Mouse (Mus musculus) ovary, postnatal 14 days (tissue): ENCODE results near the gene Csf2ra.
"Not testable (repeated sequence)": the region's sequence is repeated elsewhere in the genome, so short reads cannot be mapped to it uniquely, and the experiment has no call there.

Source experiments
- DNase-seq: peaks from one replicate; pipeline ENCODE4 v3.0.0; 2022; ENCODE audit warnings: low spot score

Gene Csf2ra

GRCm38 (mm10) chr19:61227941-61228701, at the start of gene Csf2ra:
Gene Csf2ra, minus strand, starts transcription at chr19:61228429.
- no peak for DNase-seq

DNA sequence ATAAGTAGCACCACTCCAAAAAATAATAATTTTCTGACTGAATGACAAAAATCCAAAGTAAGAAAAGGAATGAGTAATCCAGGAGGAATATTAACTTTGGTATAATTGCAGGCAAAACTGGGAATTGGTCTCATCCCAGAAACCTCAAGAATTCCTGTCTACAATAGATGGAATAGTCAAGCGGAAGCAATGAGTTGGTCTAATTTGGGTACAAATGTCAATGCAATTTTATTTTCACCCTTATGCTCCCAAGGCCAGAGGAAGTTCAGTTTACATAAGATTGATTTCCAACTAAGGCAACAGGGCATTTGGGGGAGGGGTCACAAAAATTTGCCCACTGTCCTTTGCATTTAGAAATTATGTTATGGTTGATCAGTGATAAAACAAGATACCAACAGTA, 47.2 kb upstream of the Csf2ra start:
- no peak for DNase-seq

- not testable (repeated sequence) for DNase-seq
Observed at GRCm38 (mm10) chr19:61269141-61269540, 40.9 kb upstream of the Csf2ra start.

GRCm38 (mm10) chr19:61267141-61267540, 38.9 kb upstream of the Csf2ra start:
- no peak for DNase-seq

GRCm38 (mm10) chr19:61266651-61267050, 38.4 kb upstream of the Csf2ra start:
- DNase-seq: no peak

DNA sequence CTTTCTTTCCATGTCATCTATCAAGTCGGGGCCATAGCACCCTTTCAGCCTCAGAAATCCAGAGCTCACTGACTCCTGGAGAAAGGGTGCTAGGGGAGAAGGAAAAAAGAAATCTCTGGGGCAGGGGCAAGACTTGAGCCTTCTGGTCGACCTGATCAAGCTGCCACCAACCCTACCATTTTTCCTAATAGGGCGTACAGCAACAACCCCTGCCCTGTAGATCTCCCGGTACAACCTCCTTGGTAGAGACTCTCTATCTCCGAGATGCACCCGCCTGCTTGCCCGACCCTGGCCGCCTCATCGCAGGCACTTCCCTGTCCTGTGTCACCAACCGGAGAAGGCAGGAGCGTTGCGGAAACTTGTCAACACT, 38.0 kb upstream of the Csf2ra start:
- DNase-seq: peak; percentile 36

DNA sequence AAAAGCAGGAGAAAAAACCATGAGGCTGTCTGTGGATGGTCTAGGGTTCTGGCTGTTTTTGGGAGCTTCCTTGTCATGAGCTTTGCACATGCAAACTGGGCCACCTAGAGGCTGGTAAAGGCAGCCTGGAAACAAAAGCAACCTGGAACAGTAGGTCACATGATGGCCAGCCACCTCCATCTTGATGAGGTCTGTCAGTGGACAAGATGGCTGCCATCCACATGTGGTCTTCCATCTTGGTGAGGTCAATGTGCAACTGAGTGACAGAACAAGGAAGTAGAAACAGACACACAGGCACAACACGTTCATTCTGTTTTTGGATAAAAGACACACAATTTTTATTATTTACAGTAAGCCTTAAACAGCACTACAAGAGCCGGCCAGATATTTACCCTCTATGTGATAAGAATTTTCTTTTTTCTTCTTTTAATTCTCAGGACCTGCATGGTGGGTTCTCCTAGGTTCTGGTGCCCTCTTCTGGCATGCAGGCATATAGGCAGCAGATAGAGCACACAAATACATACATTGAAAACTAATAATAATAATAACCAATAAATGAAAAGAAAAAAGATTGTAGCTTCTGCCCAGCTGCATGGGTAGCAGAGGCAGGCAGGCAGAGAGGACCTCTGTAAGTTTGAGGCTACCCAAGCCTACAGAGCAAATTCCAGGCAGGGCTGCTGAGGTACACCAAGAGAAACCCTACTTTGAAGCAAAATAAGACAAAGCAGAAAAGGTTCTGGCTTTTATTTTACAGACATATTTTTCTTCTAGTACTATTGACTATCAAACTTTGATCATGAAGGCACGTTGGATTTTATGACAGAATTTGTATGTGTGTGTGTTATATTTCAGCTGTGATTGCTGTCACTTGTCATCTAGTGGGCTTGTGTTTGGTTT, 37.4 kb upstream of the Csf2ra start:
- peak; percentile 44 for DNase-seq

- no peak for DNase-seq
Observed at GRCm38 (mm10) chr19:61264933-61265332, 36.7 kb upstream of the Csf2ra start.

GRCm38 (mm10) chr19:61264227-61264626, 36.0 kb upstream of the Csf2ra start:
- DNase-seq: no peak

DNA sequence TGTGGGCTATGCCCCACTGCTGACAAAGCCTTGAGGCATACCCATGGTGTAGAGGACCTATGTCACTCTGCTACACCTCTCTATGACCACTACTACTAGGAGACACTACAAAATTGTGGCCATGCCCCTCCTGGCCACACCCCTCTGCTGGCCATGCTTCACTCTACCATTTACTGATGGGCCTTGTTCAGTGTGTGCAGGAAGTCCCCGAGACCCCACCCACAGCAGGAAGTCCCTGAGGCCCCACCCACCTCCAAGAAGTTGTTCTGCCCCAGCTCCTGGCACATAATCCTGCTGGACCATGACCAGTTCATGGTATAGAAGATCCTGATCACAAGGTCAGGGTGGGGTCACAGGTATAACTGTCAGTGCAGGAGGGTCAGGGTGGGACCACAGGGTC, 33.0 kb upstream of the Csf2ra start:
- no peak for DNase-seq

DNA sequence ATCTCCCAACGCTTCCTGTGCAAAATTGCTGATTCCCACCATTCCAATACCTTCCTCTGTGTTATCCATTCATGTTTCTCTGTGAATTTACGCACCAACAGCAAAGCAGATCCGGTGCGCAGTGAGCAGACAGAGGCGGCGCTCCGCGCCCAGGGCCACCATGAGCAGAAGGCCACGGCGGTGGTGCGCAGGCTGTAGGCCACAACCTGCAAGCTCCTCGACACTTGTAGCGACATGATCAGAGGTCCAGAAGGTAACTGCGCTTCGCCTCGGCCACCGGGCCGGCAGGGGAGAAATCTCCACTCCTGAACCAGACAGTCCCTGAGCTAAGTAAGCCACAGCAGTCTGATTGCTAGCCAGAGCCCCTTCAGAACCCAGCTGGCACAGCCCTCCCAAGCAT, 29.5 kb upstream of the Csf2ra start:
- DNase-seq: no peak

DNA sequence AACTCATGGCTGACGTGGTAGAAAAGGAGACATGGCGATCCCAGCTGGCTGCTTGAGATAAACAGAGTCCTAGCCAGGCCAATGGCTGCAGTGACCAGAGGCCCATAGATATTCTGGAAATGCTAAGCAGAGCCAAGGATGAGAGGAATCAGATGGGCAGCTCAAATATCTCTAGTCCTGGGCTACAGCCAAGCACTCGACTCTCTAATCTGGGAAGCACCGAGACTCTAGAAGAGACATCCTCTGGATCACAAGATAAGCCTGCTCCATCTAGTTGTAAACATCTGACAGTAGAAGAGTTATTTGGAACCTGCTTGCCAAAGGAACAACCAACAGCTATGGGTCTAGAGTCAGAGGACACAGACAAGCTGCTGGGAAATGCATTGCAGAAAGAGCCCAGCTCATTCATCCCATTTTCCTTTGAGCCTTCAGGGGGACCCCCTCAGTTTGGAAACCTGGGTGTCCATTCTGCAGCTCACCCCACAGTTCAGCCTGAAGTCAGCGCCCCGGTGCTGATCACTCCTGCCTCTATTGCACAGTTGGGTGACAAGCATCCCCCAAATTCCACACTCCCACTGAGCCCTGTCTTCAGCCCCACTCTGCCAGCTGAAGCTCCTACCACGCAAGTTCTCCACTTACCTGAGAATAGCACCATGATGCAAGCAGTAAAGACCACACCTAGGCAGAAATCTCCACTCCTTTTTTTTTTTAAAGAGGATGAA, 28.1 kb upstream of the Csf2ra start:
- no peak for DNase-seq

GRCm38 (mm10) chr19:61247334-61247733, 19.1 kb upstream of the Csf2ra start:
- not testable (repeated sequence) for DNase-seq

DNA sequence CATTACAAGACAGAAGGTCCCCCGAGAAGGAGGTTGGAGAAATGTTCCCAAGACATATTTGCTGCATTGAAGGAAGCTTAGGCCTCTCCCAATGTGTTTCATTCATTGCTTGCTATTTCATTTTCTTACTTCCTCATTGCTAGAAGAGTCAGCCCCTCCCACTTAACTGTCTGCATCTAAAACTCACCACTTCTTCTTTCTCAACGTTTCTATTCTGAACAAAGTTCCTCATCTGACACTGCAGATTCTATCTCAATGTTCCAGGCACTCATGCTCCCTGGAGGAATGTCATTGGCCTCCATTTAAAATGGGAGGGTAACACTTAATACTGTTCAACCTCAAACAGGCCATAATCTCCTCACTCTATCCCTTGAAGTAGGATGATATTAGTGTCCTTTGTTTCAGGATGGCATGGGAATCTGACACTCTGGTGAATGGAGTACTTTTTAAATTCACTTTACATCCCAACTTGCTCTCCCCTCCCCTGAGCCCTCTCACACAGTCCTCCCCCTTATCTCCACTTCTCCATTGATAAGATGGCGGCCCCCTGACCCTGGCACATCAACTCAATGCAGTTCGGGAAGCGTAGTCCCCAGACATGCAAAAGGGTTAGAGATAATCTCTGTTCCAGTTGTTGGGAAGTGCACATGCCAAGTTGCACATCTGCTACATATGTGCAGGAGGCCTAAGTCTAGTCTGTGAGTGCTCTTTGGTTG, 16.6 kb upstream of the Csf2ra start:
- no peak for DNase-seq

DNA sequence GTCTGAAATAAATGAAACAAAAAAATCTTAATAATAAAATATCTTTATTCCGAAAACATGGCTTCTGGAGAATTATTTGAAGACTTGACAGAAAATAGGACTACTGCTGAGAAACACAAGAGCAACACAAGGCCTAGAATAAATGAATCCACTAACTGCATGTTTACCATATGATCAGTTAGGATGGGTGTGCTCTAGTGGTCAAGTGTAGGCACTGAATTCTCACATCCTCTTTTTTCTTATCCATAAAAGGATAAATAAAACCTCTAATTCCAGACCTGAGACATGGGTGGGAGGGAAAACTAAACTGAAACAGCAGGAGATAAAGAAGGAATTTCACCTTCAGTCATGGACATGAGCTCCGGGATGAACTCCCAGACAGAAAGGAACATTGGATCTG, 9.7 kb upstream of the Csf2ra start:
- DNase-seq: no peak

DNA sequence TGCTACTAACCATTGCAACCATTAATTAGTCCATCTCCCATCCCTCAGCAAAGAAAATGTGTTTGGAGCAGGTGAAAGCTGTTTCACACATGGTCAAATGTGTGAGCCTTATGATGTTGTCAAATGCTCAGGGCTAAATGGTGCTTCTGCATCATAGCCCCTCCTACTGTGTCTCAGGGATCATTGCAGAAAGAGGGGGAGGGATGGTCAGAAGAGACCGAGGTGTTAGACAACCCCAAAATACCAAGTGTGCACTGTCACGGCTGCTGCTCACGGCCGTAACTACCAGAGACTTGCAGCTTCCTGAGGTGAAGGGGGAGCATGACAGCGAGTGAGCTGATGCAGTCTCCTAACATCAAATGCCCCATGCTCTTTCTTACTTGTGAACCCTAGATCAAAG, 6.3 kb upstream of the Csf2ra start:
- no peak for DNase-seq

- DNase-seq: peak; percentile 90
Observed at GRCm38 (mm10) chr19:61226928-61227854, 1.0 kb downstream of the Csf2ra start.

DNA sequence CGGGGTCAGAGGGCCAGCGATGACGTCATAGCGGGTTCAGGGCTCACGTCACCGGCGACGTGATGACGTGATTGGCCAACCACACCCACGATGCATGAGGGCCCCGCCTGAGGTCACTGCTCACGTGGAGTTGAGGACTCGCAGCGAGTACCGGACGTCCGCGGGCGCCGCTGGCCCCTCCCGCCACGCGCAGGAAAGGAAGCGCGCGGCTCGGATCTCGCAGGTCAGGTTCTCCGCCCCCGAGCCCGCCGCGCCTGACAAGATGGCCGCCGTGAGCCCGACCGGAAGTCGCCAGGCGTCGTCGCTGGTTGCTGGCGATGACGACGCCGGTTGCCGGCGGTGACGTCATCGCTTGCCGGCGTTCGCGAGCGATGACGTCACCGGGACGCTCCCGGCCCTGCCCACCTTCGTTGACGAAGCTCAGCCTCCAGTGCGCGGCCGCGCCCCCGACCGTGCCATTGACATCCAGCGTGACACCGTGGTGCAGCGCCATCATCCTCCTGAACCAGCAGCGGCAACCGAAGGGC, 1.8 kb downstream of the Csf2ra start:
- DNase-seq: peak; percentile 70

DNA sequence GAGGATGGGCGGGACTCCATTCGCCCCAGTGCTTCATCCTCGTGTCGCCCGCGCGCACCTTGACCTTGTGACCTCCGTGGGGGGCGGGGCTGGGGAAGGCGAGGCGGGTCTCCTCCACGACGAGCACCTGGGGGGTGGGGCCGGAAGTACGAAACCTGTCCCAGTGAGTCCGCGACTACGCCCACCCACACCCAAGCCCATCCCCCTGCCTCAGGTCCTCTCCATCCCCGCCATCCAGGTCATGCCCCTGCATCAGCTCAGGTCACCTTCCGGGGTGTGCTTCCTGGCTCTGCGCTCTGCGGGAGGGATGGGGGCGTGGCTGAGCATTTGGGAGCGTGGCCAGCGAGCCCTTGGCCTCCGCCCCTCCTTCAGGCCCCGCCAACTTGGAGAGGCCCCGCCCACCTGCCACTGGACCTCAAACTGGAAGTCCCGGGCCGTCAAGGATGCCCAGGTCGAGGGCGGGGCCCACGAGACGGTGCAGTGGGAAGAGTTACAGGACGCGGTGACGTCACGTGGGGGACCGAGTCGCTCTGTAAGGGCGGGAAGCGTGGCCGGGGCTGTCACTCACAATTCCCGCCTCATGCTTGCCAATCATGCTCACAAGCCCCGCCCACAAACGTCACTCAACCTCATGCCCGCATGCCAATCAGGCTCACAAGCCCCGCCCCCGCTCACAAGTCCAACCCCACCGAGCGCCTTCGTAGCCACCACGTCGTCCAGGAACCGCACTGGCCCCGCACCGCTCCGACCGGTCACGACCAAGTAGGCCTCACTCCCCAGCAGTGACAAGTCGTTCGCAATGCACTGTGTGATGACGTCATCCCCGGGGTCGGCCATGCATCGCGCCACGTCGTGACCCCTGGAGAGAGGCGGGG, 2.5 kb downstream of the Csf2ra start:
- DNase-seq: peak; percentile 85
